Mouse (Mus musculus) cerebellum, adult 2 months (tissue): ENCODE measurements around the gene Tsc2.
A peak's percentile ranks its signal among the peaks of the same experiment; 100 is the strongest.

ENCODE experiments used
- CTCF ChIP-seq: fragments of 200-500 bp; IDR thresholded peaks from 2 replicates; pipeline ENCODE4 v1.5.1; 2011; ENCODE audit warnings: low read depth, mild to moderate bottlenecking, control low read depth, low read length, moderate library complexity, borderline replicate concordance; ENCODE audit not compliant: insufficient read depth
- POLR2A ChIP-seq: fragments of 200-500 bp; IDR thresholded peaks from 2 replicates; pipeline ENCODE4 v1.6.1; 2011; ENCODE audit warnings: low read length, control low read depth, borderline replicate concordance; ENCODE audit not compliant: insufficient read depth

DNA sequence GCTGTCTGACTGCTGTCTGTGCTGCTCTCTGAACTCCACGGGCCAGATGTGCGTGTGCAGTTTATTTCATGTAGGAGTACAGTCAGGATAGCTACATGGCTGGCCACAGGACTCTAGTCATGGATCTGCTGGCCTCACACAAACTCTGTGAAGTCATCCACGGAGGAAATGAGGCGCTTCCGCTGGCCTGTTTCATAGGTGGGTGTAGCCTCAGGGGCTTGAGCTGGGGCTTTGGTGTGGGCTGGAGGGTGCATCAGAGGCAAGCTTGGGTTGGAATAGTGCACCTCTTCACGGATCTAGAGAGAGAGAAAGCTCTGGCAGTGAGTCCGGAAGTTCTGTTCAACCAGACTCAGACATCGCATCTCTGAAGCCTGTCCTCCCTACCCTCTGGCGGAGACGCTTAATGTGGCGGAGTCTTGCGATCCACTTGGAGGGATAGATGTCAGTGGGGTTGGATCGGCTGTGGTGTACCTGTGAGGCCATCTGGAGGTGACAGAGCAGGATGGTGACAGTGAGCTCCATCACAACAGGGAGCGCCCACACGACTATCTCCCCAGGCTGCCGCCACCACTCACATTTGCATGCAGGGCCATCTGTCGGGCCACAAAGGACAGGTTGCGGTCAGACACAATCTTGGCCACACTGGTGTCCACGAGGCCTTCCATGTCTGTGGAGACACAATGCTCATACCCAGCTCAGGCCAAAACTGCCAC is 35.8 kb downstream of the Tsc2 start:
- peak; percentile 39; the same call in 1 of the 2 replicates for TF ChIP-seq CTCF
- TF ChIP-seq POLR2A = no peak
